Mouse (Mus musculus): ENCODE results near the gene Actn1. TPM values are rescaled to one million over a fixed set of nuclear protein-coding genes. Genes with fewer than 3 reads are reported as not detected.
A peak's percentile ranks its signal among the peaks of the same experiment; 100 is the strongest.

The Actn1 gene
- polyA plus RNA-seq, 1 experiment from 2014 or later, result 7.7 TPM

DNA sequence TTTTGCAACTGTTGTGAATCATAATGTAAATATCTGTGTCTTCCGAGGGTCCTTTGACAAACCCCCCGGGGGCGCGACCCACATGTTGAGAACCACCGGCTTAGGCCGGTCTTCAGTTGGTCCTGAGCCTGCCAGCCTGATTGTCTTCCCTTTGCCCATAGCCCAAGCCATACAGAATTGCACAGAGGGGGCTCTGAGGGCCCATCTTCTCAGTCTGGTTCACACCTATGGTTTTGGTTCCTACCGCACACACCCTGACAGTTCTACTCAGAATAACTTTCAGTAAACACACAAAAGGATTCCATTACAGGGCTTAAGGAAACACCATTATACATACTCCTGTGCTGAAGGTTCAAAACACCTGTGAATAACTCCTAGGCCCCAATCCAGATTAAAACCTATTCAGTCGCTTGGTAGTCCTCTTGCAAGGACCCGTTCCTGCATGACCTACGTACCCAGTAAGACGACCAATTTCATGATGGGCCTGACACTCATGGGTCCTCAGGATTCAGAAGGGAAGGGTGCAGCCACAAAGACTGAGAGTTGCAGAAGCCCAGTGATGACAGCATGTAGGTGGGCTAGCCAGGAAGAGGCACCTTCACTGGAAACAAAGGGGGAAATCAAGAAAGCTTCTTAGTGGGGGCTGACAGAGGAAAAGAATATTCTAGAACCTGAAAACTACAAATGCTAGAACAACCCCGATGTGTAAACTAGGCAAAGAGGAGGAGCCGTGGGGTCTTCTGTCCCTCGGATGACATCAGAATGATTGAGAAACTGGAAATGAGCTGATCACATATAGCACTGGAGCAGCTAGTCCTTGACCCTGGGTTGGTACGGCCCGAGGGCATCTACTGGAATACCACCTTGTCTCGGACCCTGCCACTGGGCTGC is 128.6 kb downstream of the Actn1 start:
- Histone ChIP-seq H3K27ac (ENCODE audit: low read depth) (peak overlapping the region; percentile 98), H3K27me3 (ENCODE audit: insufficient read depth, low read length) (no peaks in the 10 kb centered on the region), H3K9ac (replicated peaks) (peak overlapping the region; percentile 86), H3K4me1 (ENCODE audit: insufficient read depth) (peaks cover 37% of the 10 kb centered on the region), H3K4me3 (ENCODE audit: low read depth, low read length) (peak overlapping the region; percentile 66), H3K36me3 (replicated peaks; ENCODE audit: insufficient read depth, low read length) (peaks cover under 1% of the 10 kb centered on the region; the same call in 1 of the 2 replicates), H3K4me2 (ENCODE audit: low read depth, low read length) (peak overlapping the region; percentile 82), H3K9me3 (ENCODE audit: low read length) (no peaks in the 10 kb centered on the region)
- 53% methylated on average over 17 of the region's 17 CpGs for WGBS (ENCODE audit: insufficient replicate concordance)
- DNase-seq (no peak), ATAC-seq (peak; percentile 69)
- TF ChIP-seq CTCF (IDR thresholded peaks at IDR 0.05; ENCODE audit: low read depth), result no peak
- no peak for TF ChIP-seq EP300 (IDR thresholded peaks at IDR 0.05; ENCODE audit: low read depth)

DNA sequence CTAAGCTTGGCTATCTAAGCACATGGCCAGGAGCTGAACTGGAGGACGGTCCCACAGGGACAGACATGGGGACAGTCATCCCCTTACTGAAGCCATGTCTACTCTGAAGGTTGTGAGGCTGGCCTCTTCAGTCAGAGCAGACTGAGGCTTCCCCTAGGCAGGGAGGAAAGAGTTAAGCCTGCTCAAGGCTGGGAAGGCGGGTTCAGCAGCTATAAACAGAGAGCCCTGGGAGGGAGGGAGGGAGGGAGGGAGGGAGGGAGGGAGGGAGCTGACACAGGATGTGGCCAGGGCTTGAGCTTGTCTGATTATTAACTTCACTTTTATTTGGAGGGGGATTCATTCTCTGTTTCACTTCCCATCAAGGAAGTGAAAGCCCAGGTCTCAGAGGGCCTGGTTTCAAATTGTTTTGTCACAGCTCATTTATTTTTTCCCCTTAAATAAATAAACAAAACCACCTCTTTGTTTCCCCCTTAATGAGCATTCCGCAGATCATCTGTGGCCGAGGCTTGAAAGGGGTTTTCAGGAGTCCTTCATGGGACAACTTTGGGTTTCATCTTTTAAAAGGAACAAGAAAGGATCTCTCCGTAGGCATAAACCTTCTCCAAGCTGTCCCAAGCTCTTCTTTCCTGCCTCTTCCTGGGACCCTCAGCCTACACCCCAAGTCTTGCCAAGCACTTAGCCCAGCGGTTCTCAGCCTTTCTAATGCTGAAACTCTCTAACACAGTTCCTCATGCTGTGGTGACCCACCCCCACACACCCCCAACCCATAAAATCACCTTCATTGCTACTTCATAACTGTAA is 129.4 kb downstream of the Actn1 start:
- peaks cover 5% of the 10 kb centered on the region for H3K36me3 ChIP-seq (replicated peaks; ENCODE audit: insufficient read depth, low read length)
- no peaks in the 10 kb centered on the region for H3K27me3 ChIP-seq (ENCODE audit: insufficient read depth, low read length)
- H3K4me1 ChIP-seq (ENCODE audit: insufficient read depth), result peaks cover 42% of the 10 kb centered on the region
- peak overlapping the region; percentile 82 for H3K4me2 ChIP-seq (ENCODE audit: low read depth, low read length)
- peak overlapping the region; percentile 86 for H3K9ac ChIP-seq (replicated peaks)
- no peaks in the 10 kb centered on the region for H3K9me3 ChIP-seq (ENCODE audit: low read length)
- peak overlapping the region; percentile 66 for H3K4me3 ChIP-seq (ENCODE audit: low read depth, low read length)
- 6% methylated on average over 6 of the region's 6 CpGs for WGBS (ENCODE audit: insufficient replicate concordance)
- TF ChIP-seq CTCF (IDR thresholded peaks at IDR 0.05; ENCODE audit: low read depth), result no peak
- TF ChIP-seq EP300 (IDR thresholded peaks at IDR 0.05; ENCODE audit: low read depth), result peak; percentile 34; the same call in 1 of the 2 replicates
- peak; percentile 73 for DNase-seq
- H3K27ac ChIP-seq (ENCODE audit: low read depth), result peak overlapping the region; percentile 98
- ATAC-seq, result peak; percentile 31

DNA sequence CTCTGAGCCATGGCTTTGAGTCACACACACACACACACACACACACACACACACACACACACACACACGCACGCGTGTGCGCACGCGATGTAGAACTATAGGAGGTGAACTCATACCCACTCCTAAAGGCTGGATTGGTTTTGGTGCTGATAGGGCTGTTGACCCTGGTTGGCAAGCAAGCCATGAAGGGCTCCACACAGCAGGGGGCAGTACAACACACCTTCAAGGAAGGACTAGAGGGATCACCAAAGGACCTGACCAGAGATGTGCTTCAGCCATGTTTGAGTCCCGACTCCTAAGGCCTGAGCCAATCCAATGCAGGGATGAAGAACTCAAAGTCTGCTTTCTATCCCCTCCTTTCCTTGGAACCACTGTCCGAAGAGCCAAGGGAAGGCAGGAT is 130.6 kb downstream of the Actn1 start:
- 94% methylated on average over 8 of the region's 8 CpGs for whole genome bisulfite sequencing (ENCODE audit: insufficient replicate concordance)

DNA sequence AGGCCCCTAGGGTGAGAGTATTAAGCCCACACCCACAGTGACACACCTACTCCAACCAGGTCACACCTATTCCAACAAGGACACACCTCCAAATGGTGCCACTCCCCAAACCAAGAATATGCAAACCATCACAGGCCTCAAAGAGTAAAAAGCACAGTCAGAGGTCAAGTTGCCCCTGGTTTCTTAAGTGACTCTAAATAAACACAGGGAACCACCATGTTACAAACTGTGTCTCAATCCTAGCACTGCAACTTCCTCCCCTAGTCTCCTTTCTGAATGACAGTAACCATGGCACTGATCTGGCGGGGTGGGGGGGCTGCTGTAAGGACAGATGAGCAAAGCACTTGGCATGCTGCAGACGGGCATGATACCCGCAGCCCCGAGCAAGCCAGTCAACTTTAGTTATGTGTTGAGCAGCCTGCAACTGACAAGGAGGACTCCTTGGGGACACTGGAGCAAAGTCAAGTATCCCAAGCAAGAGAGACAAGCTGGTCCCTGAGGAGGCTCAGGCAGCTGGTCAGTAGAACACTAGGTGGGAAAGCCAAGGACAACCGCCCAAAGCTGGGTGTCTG is 132.9 kb downstream of the Actn1 start:
- peaks cover 57% of the 10 kb centered on the region for H3K4me1 ChIP-seq (ENCODE audit: insufficient read depth)
- TF ChIP-seq CTCF (IDR thresholded peaks at IDR 0.05; ENCODE audit: low read depth) (no peak), EP300 (IDR thresholded peaks at IDR 0.05; ENCODE audit: low read depth) (no peak)
- ATAC-seq, result no peak
- no peak overlapping the region for H3K4me2 ChIP-seq (ENCODE audit: low read depth, low read length)
- 78% methylated on average over 5 of the region's 5 CpGs for WGBS (ENCODE audit: insufficient replicate concordance)
- DNase-seq, result no peak
- no peak overlapping the region for H3K9ac ChIP-seq (replicated peaks)
- no peak overlapping the region for H3K4me3 ChIP-seq (ENCODE audit: low read depth, low read length)
- H3K27ac ChIP-seq (ENCODE audit: low read depth), result no peak overlapping the region
- no peaks in the 10 kb centered on the region for H3K9me3 ChIP-seq (ENCODE audit: low read length)
- no peaks in the 10 kb centered on the region for H3K27me3 ChIP-seq (ENCODE audit: insufficient read depth, low read length)
- H3K36me3 ChIP-seq (replicated peaks; ENCODE audit: insufficient read depth, low read length), result peaks cover 15% of the 10 kb centered on the region

More for the DNA sequence above, 130.6 kb downstream of the Actn1 start:
- Histone ChIP-seq H3K9ac (replicated peaks) (no peak overlapping the region; the same call in 1 of the 2 replicates), H3K36me3 (replicated peaks; ENCODE audit: insufficient read depth, low read length) (peaks cover 10% of the 10 kb centered on the region), H3K9me3 (ENCODE audit: low read length) (no peaks in the 10 kb centered on the region), H3K4me2 (ENCODE audit: low read depth, low read length) (peak overlapping the region; percentile 82; the same call in 1 of the 2 replicates), H3K4me3 (ENCODE audit: low read depth, low read length) (no peak overlapping the region), H3K27ac (ENCODE audit: low read depth) (peak overlapping the region; percentile 98), H3K4me1 (ENCODE audit: insufficient read depth) (peaks cover 45% of the 10 kb centered on the region), H3K27me3 (ENCODE audit: insufficient read depth, low read length) (no peaks in the 10 kb centered on the region)
- peak; percentile 69 for DNase-seq
- TF ChIP-seq EP300 (IDR thresholded peaks at IDR 0.05; ENCODE audit: low read depth) (no peak), CTCF (IDR thresholded peaks at IDR 0.05; ENCODE audit: low read depth) (peak; percentile 71)
- ATAC-seq, result no peak

DNA sequence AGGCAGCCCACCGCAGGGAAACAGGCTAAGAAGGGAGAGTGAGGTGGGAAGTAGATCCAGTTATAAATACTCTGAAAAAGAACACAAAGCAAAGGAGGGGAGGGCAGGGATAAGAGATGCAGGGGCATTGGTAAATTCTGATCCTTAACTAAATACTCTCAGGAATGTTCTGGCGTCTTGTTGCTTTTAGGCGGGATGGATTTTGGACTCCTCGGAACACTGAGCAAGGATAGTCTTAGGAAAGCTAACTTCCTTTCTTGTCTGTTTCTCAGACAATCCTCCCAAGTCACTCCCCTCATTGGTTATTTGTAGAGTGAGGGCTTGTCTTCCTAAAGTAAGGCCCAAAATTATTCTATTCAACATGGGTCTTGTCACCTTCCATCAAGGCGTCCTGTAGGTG is 134.9 kb downstream of the Actn1 start:
- peaks cover 42% of the 10 kb centered on the region for H3K4me1 ChIP-seq (ENCODE audit: insufficient read depth)
- no peak overlapping the region for H3K4me3 ChIP-seq (ENCODE audit: low read depth, low read length)
- no peak overlapping the region for H3K4me2 ChIP-seq (ENCODE audit: low read depth, low read length)
- no peak overlapping the region for H3K9ac ChIP-seq (replicated peaks)
- no peaks in the 10 kb centered on the region for H3K9me3 ChIP-seq (ENCODE audit: low read length)
- H3K36me3 ChIP-seq (replicated peaks; ENCODE audit: insufficient read depth, low read length), result peaks cover 18% of the 10 kb centered on the region
- ATAC-seq, result no peak
- TF ChIP-seq EP300 (IDR thresholded peaks at IDR 0.05; ENCODE audit: low read depth), result no peak
- TF ChIP-seq CTCF (IDR thresholded peaks at IDR 0.05; ENCODE audit: low read depth), result no peak
- 92% methylated on average over 5 of the region's 5 CpGs for WGBS (ENCODE audit: insufficient replicate concordance)
- H3K27ac ChIP-seq (ENCODE audit: low read depth), result no peak overlapping the region
- no peak for DNase-seq
- H3K27me3 ChIP-seq (ENCODE audit: insufficient read depth, low read length), result no peaks in the 10 kb centered on the region

Data from liver, postnatal 0 days (tissue).